Mouse (Mus musculus) Muller cell, postnatal 12 days (primary cell): ENCODE results near the gene Nipsnap1.

Experiments
- DNase-seq: peaks from one replicate; pipeline ENCODE4 v3.0.0-alpha.2; 2015; ENCODE audit errors: inconsistent ontology term

The Nipsnap1 gene

GRCm38 (mm10) chr11:4865645-4866251 lies 8.0 kb upstream of the Nipsnap1 start:
- peak; percentile 47 for DNase-seq

- no peak for DNase-seq
Measured at GRCm38 (mm10) chr11:4874551-4874950, 800 bp downstream of the Nipsnap1 start.

GRCm38 (mm10) chr11:4881087-4881486 lies 7.3 kb downstream of the Nipsnap1 start:
- no peak for DNase-seq

GRCm38 (mm10) chr11:4882892-4883627 lies 9.3 kb downstream of the Nipsnap1 start:
- no peak for DNase-seq

- no peak for DNase-seq
Measured at GRCm38 (mm10) chr11:4885385-4885903, 11.7 kb downstream of the Nipsnap1 start.

- DNase-seq: no peak
Measured at GRCm38 (mm10) chr11:4886987-4887386, 13.2 kb downstream of the Nipsnap1 start.

GRCm38 (mm10) chr11:4894848-4895816 lies 21.4 kb downstream of the Nipsnap1 start, which contains the start of gene Thoc5:
Gene Thoc5, plus strand, starts transcription at chr11:4895320.
- peak; percentile 82 for DNase-seq

- no peak for DNase-seq
Measured at GRCm38 (mm10) chr11:4900437-4900836, 26.7 kb downstream of the Nipsnap1 start.

- DNase-seq: no peak
Measured at GRCm38 (mm10) chr11:4901956-4902355, 28.2 kb downstream of the Nipsnap1 start.

GRCm38 (mm10) chr11:4906231-4906630 lies 32.5 kb downstream of the Nipsnap1 start:
- DNase-seq: no peak

GRCm38 (mm10) chr11:4916068-4916467 lies 42.3 kb downstream of the Nipsnap1 start:
- DNase-seq: peak; percentile 18

- DNase-seq: no peak
Measured at GRCm38 (mm10) chr11:4921281-4921680, 47.5 kb downstream of the Nipsnap1 start.

- no peak for DNase-seq
Measured at GRCm38 (mm10) chr11:4921751-4922150, 48.0 kb downstream of the Nipsnap1 start.

- DNase-seq: no peak
Measured at GRCm38 (mm10) chr11:4927224-4927623, 53.5 kb downstream of the Nipsnap1 start.

- no peak for DNase-seq
Measured at GRCm38 (mm10) chr11:4931009-4931601, 57.4 kb downstream of the Nipsnap1 start.

GRCm38 (mm10) chr11:4936243-4936642 lies 62.5 kb downstream of the Nipsnap1 start:
- no peak for DNase-seq
